Mouse (Mus musculus) small intestine, adult 2 months (tissue): Measurements from ENCODE around the gene Cfap221. TPM values are rescaled to one million over a fixed set of nuclear protein-coding genes. Genes with fewer than 3 reads are reported as not detected.

Source experiments
- H3K27ac ChIP-seq: fragments of 200-500 bp; 2 replicates; pipeline ENCODE4 v1.5.1; 2012; ENCODE audit warnings: low read depth, low read length, control low read depth, inconsistent platforms; ENCODE audit not compliant: insufficient read depth
- H3K27me3 ChIP-seq: fragments of 200-500 bp; 2 replicates; pipeline ENCODE4 v1.6.1; 2012; ENCODE audit warnings: mild to moderate bottlenecking, moderate library complexity, low read length, inconsistent platforms; ENCODE audit not compliant: control insufficient read depth, insufficient read depth
- H3K36me3 ChIP-seq: fragments of 200-500 bp; 2 replicates; pipeline ENCODE4 v1.6.1; 2012; ENCODE audit warnings: mild to moderate bottlenecking, low read length, control low read depth, inconsistent platforms; ENCODE audit not compliant: control insufficient read depth, insufficient read depth
- H3K4me1 ChIP-seq: fragments of 200-500 bp; 2 replicates; pipeline ENCODE4 v1.6.1; 2012; ENCODE audit warnings: low read length, inconsistent platforms, mixed read lengths; ENCODE audit not compliant: control insufficient read depth, insufficient read depth, insufficient read length
- H3K4me3 ChIP-seq: fragments of 200-500 bp; 2 replicates; pipeline ENCODE4 v1.5.1; 2012; ENCODE audit warnings: low read depth, mild to moderate bottlenecking, control low read depth, inconsistent platforms, low read length, moderate library complexity
- CTCF ChIP-seq: fragments of 200-500 bp; IDR thresholded peaks from 2 replicates; pipeline ENCODE4 v1.5.1; 2012; ENCODE audit warnings: low read depth, mild to moderate bottlenecking, control low read depth, inconsistent platforms, low read length, moderate library complexity, mixed read lengths; ENCODE audit not compliant: insufficient replicate concordance, insufficient read length; ENCODE audit errors: extremely low read depth
- POLR2A ChIP-seq: fragments of 200-500 bp; IDR thresholded peaks from 2 replicates; pipeline ENCODE4 v1.6.1; 2012; ENCODE audit warnings: low read depth, mild to moderate bottlenecking, control low read depth, inconsistent platforms, low read length, moderate library complexity
- WGBS: fragments of 180-500 bp; shearing (Covaris S2); methylation state at CpG from one replicate; pipeline ENCODE4 v1.1.7; 2018; 5-methylcytosine and 5-hydroxymethylcytosine counted together
- polyA plus RNA-seq: library from polyadenylated mRNA; depleted of rRNA; stranded (reverse); fragments of >200 nt; gene quantifications from 2 replicates; pipeline ENCODE4 v1.2.3, GENCODE M21; 2012

Cfap221 gene
- polyA plus RNA-seq, 1 experiment = not detected

GRCm38 (mm10) chr1:119902551-119903230 is 94.3 kb downstream of the Cfap221 start:
- H3K27me3 ChIP-seq = no peaks in the 10 kb centered on the region
- WGBS = 80% methylated on average over 8 of the region's 8 CpGs
- TF ChIP-seq POLR2A = no peak
- TF ChIP-seq CTCF = no peak
- peaks cover 5% of the 10 kb centered on the region; the same call in 1 of the 2 replicates for H3K4me1 ChIP-seq
- H3K27ac ChIP-seq = no peak overlapping the region
- no peak overlapping the region for H3K4me3 ChIP-seq
- no peaks in the 10 kb centered on the region for H3K36me3 ChIP-seq

GRCm38 (mm10) chr1:119899195-119900123 is 97.6 kb downstream of the Cfap221 start:
- Histone ChIP-seq H3K27ac (no peak overlapping the region), H3K36me3 (no peaks in the 10 kb centered on the region), H3K27me3 (no peaks in the 10 kb centered on the region), H3K4me3 (no peak overlapping the region), H3K4me1 (no peaks in the 10 kb centered on the region)
- TF ChIP-seq POLR2A (no peak), CTCF (no peak)
- WGBS = 68% methylated on average over 11 of the region's 11 CpGs

- 39% methylated on average over 6 of the region's 6 CpGs for WGBS
- no peaks in the 10 kb centered on the region for H3K27me3 ChIP-seq
- no peak overlapping the region for H3K27ac ChIP-seq
- H3K4me1 ChIP-seq = no peaks in the 10 kb centered on the region
- H3K4me3 ChIP-seq = no peak overlapping the region
- no peaks in the 10 kb centered on the region for H3K36me3 ChIP-seq
- TF ChIP-seq CTCF = peak; percentile 95
- no peak for TF ChIP-seq POLR2A
These were observed 102.1 kb downstream of the Cfap221 start for GRCm38 (mm10) chr1:119894936-119895335.

- 80% methylated on average over 3 of the region's 3 CpGs for WGBS
- Histone ChIP-seq H3K4me3 (no peak overlapping the region), H3K27ac (no peak overlapping the region), H3K36me3 (no peaks in the 10 kb centered on the region), H3K4me1 (no peaks in the 10 kb centered on the region), H3K27me3 (no peaks in the 10 kb centered on the region)
- TF ChIP-seq POLR2A = no peak
- TF ChIP-seq CTCF = no peak
These were observed 103.4 kb downstream of the Cfap221 start for GRCm38 (mm10) chr1:119893600-119893999.

GRCm38 (mm10) chr1:119892933-119893332 is 104.1 kb downstream of the Cfap221 start:
- Histone ChIP-seq H3K27ac (no peak overlapping the region), H3K4me3 (no peak overlapping the region), H3K36me3 (no peaks in the 10 kb centered on the region), H3K4me1 (no peaks in the 10 kb centered on the region), H3K27me3 (no peaks in the 10 kb centered on the region)
- no peak for TF ChIP-seq CTCF
- TF ChIP-seq POLR2A = no peak
- 54% methylated on average over 6 of the region's 6 CpGs for WGBS

GRCm38 (mm10) chr1:119891865-119892264 is 105.2 kb downstream of the Cfap221 start:
- Histone ChIP-seq H3K36me3 (no peaks in the 10 kb centered on the region), H3K27ac (no peak overlapping the region), H3K27me3 (no peaks in the 10 kb centered on the region), H3K4me1 (no peaks in the 10 kb centered on the region), H3K4me3 (no peak overlapping the region)
- TF ChIP-seq POLR2A (no peak), CTCF (no peak)
- 64% methylated on average over 4 of the region's 4 CpGs for WGBS

GRCm38 (mm10) chr1:119891149-119891548 is 105.9 kb downstream of the Cfap221 start:
- Histone ChIP-seq H3K4me3 (no peak overlapping the region), H3K27ac (no peak overlapping the region), H3K36me3 (no peaks in the 10 kb centered on the region), H3K27me3 (no peaks in the 10 kb centered on the region), H3K4me1 (no peaks in the 10 kb centered on the region)
- WGBS = 82% methylated on average over 9 of the region's 9 CpGs
- TF ChIP-seq POLR2A (no peak), CTCF (no peak)
